Mouse (Mus musculus): ENCODE data around the gene Exoc2. TPM values are rescaled to one million over a fixed set of nuclear protein-coding genes. Genes with fewer than 3 reads are reported as not detected.

Exoc2 gene
- polyA plus RNA-seq, 1 experiment, result 10.8 TPM

DNA sequence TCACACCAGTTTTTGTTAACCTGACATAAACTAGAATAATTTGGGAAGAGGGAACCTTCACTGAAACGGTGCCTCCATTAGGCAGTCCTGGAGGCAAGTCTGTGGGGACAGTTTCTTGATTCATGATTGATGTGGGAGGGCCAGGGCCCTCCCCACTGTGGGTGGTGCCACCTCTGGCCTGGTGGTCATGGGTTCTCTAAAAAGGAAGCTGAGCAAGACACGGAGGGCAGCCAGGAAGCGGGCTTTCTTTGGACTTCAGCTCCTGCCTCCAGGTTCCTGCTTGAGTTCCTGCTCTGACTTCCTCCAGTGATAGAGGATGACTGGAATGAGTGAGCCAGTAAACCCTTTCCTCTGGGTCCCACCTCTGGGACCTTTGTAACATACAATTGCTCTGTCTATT, 185.5 kb downstream of the Exoc2 start:
- Histone ChIP-seq H3K79me3 (ENCODE audit: low read depth) (no peaks in the 10 kb centered on the region), H3K79me2 (ENCODE audit: control insufficient read depth, insufficient read depth) (no peaks in the 10 kb centered on the region), H3K27me3 (ENCODE audit: control insufficient read depth, insufficient read depth, insufficient read length) (no peaks in the 10 kb centered on the region), H3ac (ENCODE audit: control insufficient read depth, insufficient read length, low read depth) (no peak overlapping the region), H3K36me3 (ENCODE audit: control insufficient read depth, insufficient read depth) (no peaks in the 10 kb centered on the region), H3K4me3 (ENCODE audit: insufficient read depth, poor library complexity, severe bottlenecking) (no peak overlapping the region)
- TF ChIP-seq MAX (IDR thresholded peaks at IDR 0.05) (no peak), FOSL1 (IDR thresholded peaks at IDR 0.05; ENCODE audit: insufficient read depth, low read length, poor library complexity, severe bottlenecking) (no peak), MYOG (IDR thresholded peaks at IDR 0.05; ENCODE audit: control insufficient read depth, extremely low read depth, insufficient read length) (no peak), MYOD1 (IDR thresholded peaks at IDR 0.05; ENCODE audit: control insufficient read depth, insufficient read length, low read depth) (no peak), CEBPB (IDR thresholded peaks at IDR 0.05; ENCODE audit: low read depth) (no peak), CTCF (IDR thresholded peaks at IDR 0.05; ENCODE audit: control insufficient read depth, insufficient read depth, insufficient read length) (no peak), USF1 (IDR thresholded peaks at IDR 0.05; ENCODE audit: low read depth) (no peak)

DNA sequence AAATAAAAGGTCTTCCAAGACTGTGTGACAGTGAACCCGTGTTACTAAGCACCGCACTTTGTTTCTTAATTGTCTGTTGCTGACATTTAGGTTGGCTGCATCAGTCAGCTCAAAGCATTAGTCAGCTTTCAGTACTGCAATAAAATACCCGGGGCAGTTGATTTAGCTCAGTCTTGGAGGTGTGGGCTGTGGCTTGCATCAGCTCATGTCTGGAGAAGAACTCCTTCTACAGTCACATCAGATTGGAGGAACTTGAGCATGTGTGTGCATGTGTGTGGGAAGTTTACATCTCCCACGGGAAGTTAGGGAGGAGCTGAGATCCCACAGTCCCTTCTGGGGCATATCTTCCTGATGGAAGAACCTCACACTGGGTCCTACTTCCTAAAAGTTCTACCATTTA, 185.9 kb downstream of the Exoc2 start:
- no peaks in the 10 kb centered on the region for H3K36me3 ChIP-seq (ENCODE audit: control insufficient read depth, insufficient read depth)
- no peak overlapping the region for H3ac ChIP-seq (ENCODE audit: control insufficient read depth, insufficient read length, low read depth)
- TF ChIP-seq FOSL1 (IDR thresholded peaks at IDR 0.05; ENCODE audit: insufficient read depth, low read length, poor library complexity, severe bottlenecking) (peak; percentile 26), MYOD1 (IDR thresholded peaks at IDR 0.05; ENCODE audit: control insufficient read depth, insufficient read length, low read depth) (no peak)
- H3K79me2 ChIP-seq (ENCODE audit: control insufficient read depth, insufficient read depth), result no peaks in the 10 kb centered on the region
- no peaks in the 10 kb centered on the region for H3K27me3 ChIP-seq (ENCODE audit: control insufficient read depth, insufficient read depth, insufficient read length)
- H3K4me3 ChIP-seq (ENCODE audit: insufficient read depth, poor library complexity, severe bottlenecking), result no peak overlapping the region
- no peaks in the 10 kb centered on the region for H3K79me3 ChIP-seq (ENCODE audit: low read depth)

DNA sequence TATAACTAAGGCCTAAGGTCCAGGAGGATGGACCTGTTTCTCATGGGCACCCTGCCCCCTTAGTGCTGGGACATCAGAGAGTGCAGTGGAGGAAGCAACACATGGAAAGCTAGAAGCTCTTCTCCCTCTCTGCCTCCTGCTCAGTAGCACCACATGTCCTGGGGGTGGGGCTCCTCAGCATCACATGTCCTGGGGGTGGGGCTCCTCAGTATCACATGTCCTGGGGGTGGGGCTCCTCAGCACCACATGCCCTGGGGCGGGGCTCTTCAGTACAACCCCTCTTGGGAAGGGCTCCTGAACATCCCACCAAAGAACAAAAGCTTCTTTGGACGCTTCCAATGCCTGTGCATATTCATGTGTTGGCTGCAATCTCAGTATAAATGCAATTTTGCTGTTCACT, 186.3 kb downstream of the Exoc2 start:
- TF ChIP-seq MAX (IDR thresholded peaks at IDR 0.05) (no peak), MYOD1 (IDR thresholded peaks at IDR 0.05; ENCODE audit: control insufficient read depth, insufficient read length, low read depth) (no peak), CTCF (IDR thresholded peaks at IDR 0.05; ENCODE audit: control insufficient read depth, insufficient read depth, insufficient read length) (no peak), USF1 (IDR thresholded peaks at IDR 0.05; ENCODE audit: low read depth) (no peak), MYOG (IDR thresholded peaks at IDR 0.05; ENCODE audit: control insufficient read depth, extremely low read depth, insufficient read length) (no peak), CEBPB (IDR thresholded peaks at IDR 0.05; ENCODE audit: low read depth) (no peak), FOSL1 (IDR thresholded peaks at IDR 0.05; ENCODE audit: insufficient read depth, low read length, poor library complexity, severe bottlenecking) (no peak)
- no peaks in the 10 kb centered on the region for H3K79me3 ChIP-seq (ENCODE audit: low read depth)
- no peaks in the 10 kb centered on the region for H3K27me3 ChIP-seq (ENCODE audit: control insufficient read depth, insufficient read depth, insufficient read length)
- no peaks in the 10 kb centered on the region for H3K36me3 ChIP-seq (ENCODE audit: control insufficient read depth, insufficient read depth)
- no peaks in the 10 kb centered on the region for H3K79me2 ChIP-seq (ENCODE audit: control insufficient read depth, insufficient read depth)
- no peak overlapping the region for H3ac ChIP-seq (ENCODE audit: control insufficient read depth, insufficient read length, low read depth)
- no peak overlapping the region for H3K4me3 ChIP-seq (ENCODE audit: insufficient read depth, poor library complexity, severe bottlenecking)

DNA sequence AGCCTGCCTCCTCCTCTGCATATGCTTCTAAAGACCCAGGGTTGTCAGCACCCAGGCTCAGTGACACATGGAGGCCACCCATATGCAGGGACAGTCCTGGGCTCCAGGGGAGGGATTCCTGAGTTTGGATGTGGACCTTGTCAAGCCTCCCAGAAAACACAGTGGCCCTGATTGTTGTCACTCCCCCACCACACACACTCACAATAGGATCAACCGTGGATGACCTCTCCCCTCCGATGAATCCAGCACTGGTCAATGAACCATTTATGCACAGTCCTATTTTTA, 186.9 kb downstream of the Exoc2 start:
- no peaks in the 10 kb centered on the region for H3K79me2 ChIP-seq (ENCODE audit: control insufficient read depth, insufficient read depth)
- H3K4me3 ChIP-seq (ENCODE audit: insufficient read depth, poor library complexity, severe bottlenecking), result no peak overlapping the region
- no peak overlapping the region for H3ac ChIP-seq (ENCODE audit: control insufficient read depth, insufficient read length, low read depth)
- TF ChIP-seq CEBPB (IDR thresholded peaks at IDR 0.05; ENCODE audit: low read depth), result no peak
- TF ChIP-seq MYOD1 (IDR thresholded peaks at IDR 0.05; ENCODE audit: control insufficient read depth, insufficient read length, low read depth), result no peak
- TF ChIP-seq USF1 (IDR thresholded peaks at IDR 0.05; ENCODE audit: low read depth), result no peak
- TF ChIP-seq CTCF (IDR thresholded peaks at IDR 0.05; ENCODE audit: control insufficient read depth, insufficient read depth, insufficient read length), result no peak
- no peak for TF ChIP-seq MYOG (IDR thresholded peaks at IDR 0.05; ENCODE audit: control insufficient read depth, extremely low read depth, insufficient read length)
- no peak for TF ChIP-seq MAX (IDR thresholded peaks at IDR 0.05)
- TF ChIP-seq FOSL1 (IDR thresholded peaks at IDR 0.05; ENCODE audit: insufficient read depth, low read length, poor library complexity, severe bottlenecking), result no peak
- H3K36me3 ChIP-seq (ENCODE audit: control insufficient read depth, insufficient read depth), result no peaks in the 10 kb centered on the region
- H3K79me3 ChIP-seq (ENCODE audit: low read depth), result no peaks in the 10 kb centered on the region
- H3K27me3 ChIP-seq (ENCODE audit: control insufficient read depth, insufficient read depth, insufficient read length), result no peaks in the 10 kb centered on the region

DNA sequence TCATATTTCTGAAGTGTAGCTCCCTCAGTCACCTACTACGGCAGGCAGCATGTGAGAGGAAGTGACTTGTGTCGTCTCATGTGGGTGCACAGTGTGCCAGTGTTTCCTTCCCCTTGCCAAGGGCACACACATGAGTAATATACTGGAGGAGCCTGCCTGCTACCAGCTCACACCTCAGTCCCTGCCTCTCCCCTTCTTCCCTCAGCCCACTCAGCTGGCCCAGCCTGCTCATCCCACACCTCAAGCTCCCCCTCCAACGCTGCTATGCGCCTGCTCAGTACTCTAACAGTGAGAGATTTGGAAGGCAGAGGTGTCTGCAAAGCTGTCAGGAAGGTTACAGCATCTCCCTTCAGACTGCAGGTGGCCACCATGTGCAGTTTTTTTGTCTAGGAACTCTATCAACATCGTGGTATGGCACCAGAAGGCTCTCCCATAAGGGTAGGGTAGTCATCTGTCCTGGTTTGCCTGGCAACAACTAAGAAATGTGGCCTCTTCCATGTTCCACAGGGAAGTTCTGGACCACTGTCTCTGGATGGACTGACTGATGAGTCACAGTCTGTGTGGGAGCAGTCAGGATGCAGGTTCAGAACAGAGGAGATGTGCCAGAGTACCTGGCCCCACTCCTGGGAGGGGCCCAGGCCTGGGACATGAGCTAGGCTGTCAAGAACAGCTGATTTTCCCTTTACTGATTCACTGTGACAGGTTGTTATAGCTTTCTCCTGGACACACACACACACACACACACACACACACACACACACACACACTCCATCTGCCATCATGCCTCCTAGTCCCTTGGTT, 187.5 kb downstream of the Exoc2 start:
- Histone ChIP-seq H3K79me2 (ENCODE audit: control insufficient read depth, insufficient read depth) (no peaks in the 10 kb centered on the region), H3K79me3 (ENCODE audit: low read depth) (no peaks in the 10 kb centered on the region), H3K4me3 (ENCODE audit: insufficient read depth, poor library complexity, severe bottlenecking) (no peak overlapping the region), H3K27me3 (ENCODE audit: control insufficient read depth, insufficient read depth, insufficient read length) (no peaks in the 10 kb centered on the region), H3K36me3 (ENCODE audit: control insufficient read depth, insufficient read depth) (no peaks in the 10 kb centered on the region), H3ac (ENCODE audit: control insufficient read depth, insufficient read length, low read depth) (no peak overlapping the region)
- TF ChIP-seq MAX (IDR thresholded peaks at IDR 0.05) (no peak), FOSL1 (IDR thresholded peaks at IDR 0.05; ENCODE audit: insufficient read depth, low read length, poor library complexity, severe bottlenecking) (no peak), CEBPB (IDR thresholded peaks at IDR 0.05; ENCODE audit: low read depth) (no peak), CTCF (IDR thresholded peaks at IDR 0.05; ENCODE audit: control insufficient read depth, insufficient read depth, insufficient read length) (no peak), USF1 (IDR thresholded peaks at IDR 0.05; ENCODE audit: low read depth) (no peak), MYOG (IDR thresholded peaks at IDR 0.05; ENCODE audit: control insufficient read depth, extremely low read depth, insufficient read length) (no peak), MYOD1 (IDR thresholded peaks at IDR 0.05; ENCODE audit: control insufficient read depth, insufficient read length, low read depth) (no peak)

All from C2C12 (cell line).